Mouse (Mus musculus) forebrain, embryonic 12.5 days (tissue): ENCODE measurements around the gene Gm5108. TPM values are rescaled to one million over a fixed set of nuclear protein-coding genes. Genes with fewer than 3 reads are reported as not detected.

Experiments
- polyA plus RNA-seq: library from polyadenylated mRNA; unstranded; fragments of >200 nt; fragmentation: Nextera tagmentation; extraction: Ambion mirVana; gene quantifications from 2 replicates; pipeline ENCODE4 v1.2.1, GENCODE M21; 2016

The Gm5108 gene
- polyA plus RNA-seq, 1 experiment from 2014 or later, result not detected

Other genes with a start within 250 kb of the Gm5108 start
- gene Atp8a1, start 94.2 kb upstream of the Gm5108 start, polyA plus RNA-seq, result 25.2 and 28.1 TPM in 2 replicates
- not detected in 2 replicates for gene Gm21905, start 4.8 kb downstream of the Gm5108 start, polyA plus RNA-seq
- not detected in 2 replicates for gene Grxcr1, start 90.2 kb downstream of the Gm5108 start, polyA plus RNA-seq